Mouse (Mus musculus): ENCODE results near the gene Olfr517. TPM values are rescaled to one million over a fixed set of nuclear protein-coding genes. Genes with fewer than 3 reads are reported as not detected.

Olfr517 gene
- polyA plus RNA-seq (2015; fragmentation: Nextera tagmentation; extraction: Ambion mirVana): not detected in 2 replicates

DNA sequence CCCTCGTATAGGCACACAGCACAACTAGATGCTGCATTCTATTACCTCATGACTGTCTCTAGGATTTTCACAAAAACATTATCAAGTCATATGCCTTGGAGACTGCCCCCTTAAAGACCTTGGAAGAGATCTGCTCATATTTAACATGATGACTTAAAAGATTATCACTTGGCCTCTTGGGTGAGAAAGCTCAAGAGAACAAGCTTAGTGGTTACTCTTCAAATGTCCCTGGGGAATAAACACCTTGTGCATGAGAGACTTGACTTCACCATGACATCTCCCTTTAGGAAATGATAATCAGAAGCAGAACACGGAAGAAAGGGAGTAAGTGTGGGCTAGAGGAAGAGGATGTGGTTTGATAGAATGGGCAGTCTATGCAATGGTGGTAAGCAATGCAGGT, at the start of gene Olfr517:
Gene Olfr517, minus strand, starts transcription at position 101 of the 400 bp plus-strand sequence.
- no peak for DNase-seq (ENCODE audit: low spot score)

DNA sequence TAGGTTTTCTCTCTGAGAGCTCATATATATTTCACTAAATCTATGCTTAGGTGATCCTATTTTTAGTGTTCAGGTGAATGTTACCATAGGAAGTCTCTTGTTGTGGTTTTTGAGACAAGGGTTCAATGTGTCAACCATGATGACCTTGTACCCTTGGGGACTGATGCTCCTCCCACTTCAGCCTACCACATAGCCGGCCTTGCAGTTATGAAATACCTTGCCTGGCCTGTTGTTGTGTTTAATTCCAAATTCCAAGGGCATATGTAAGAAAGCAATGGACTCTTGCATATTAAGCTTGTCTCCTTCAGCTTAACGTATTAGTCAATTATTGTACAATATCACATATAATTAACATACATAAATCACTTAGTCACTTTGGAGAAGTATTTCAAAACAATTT, 31.8 kb upstream of the Olfr517 start:
- no peak for DNase-seq (ENCODE audit: low spot score)

DNA sequence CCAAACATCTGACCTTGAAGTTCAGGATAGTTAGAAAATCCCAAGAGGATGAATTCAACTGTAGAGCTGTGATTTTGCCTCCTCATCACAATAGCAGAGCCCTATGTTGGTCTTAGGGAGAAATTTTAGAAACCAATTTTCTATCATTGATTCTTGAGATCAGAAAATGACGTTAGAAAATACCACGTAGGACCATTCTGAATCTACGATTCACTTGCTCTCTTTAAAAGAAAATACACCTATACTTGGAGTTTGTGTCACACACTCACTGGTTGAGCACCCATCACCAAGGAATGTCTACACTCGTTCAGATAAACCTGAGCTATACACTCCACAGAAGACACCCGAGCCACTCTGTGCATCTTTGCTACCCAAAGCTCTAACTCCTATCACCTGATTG, 22.1 kb upstream of the Olfr517 start, which contains the start of gene Olfr519:
Gene Olfr519, minus strand, starts transcription at position 101 of the 400 bp plus-strand sequence.
- no peak for DNase-seq (ENCODE audit: low spot score)

GRCm38 (mm10) chr7:108884906-108885305, 12.7 kb upstream of the Olfr517 start, which contains the start of gene Olfr518:
TSS of gene Olfr518 (minus strand) at chr7:108885006.
- DNase-seq (ENCODE audit: low spot score): no peak

- no peak for DNase-seq (ENCODE audit: low spot score)
Measured at GRCm38 (mm10) chr7:108850429-108850828, 21.8 kb downstream of the Olfr517 start, which contains the start of gene Olfr516. TSS of gene Olfr516 (minus strand) at chr7:108850529.

DNA sequence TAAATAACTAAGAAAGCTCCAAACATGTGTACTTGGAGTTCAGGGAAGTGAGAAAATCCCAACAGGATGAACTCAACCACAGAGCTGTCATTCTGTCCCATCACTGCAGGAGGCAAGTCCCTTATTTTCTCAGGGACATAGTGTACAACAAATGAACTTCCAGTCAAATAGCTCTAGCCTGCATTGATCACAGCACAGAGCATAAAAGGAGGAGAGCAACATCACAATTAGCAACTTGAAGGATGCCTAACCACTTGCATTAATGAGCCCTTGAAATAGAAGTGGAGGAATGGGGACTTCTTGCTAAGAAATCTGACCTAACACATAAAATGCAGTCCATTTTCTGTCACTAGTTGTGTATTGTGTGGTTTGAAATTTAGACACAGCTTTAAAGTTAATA, 46.3 kb downstream of the Olfr517 start, which contains the start of gene Olfr514:
Gene Olfr514, minus strand, starts transcription at position 101 of the 400 bp plus-strand sequence.
- no peak for DNase-seq (ENCODE audit: low spot score)

Other genes starting within 250 kb of the Olfr517 start
- gene Olfr508, start 242.4 kb downstream of the Olfr517 start, polyA plus RNA-seq (2015; fragmentation: Nextera tagmentation; extraction: Ambion mirVana): not detected in 2 replicates
- not detected in 2 replicates for gene Olfr509, start 220.5 kb downstream of the Olfr517 start, polyA plus RNA-seq (2015; fragmentation: Nextera tagmentation; extraction: Ambion mirVana)
- gene Olfr510, start 206.0 kb downstream of the Olfr517 start, polyA plus RNA-seq (2015; fragmentation: Nextera tagmentation; extraction: Ambion mirVana): not detected in 2 replicates
- not detected in 2 replicates for gene Olfr512, start 159.1 kb downstream of the Olfr517 start, polyA plus RNA-seq (2015; fragmentation: Nextera tagmentation; extraction: Ambion mirVana)
- not detected in 2 replicates for gene Olfr513, start 121.4 kb downstream of the Olfr517 start, polyA plus RNA-seq (2015; fragmentation: Nextera tagmentation; extraction: Ambion mirVana)
- gene Olfr514, start 46.4 kb downstream of the Olfr517 start, polyA plus RNA-seq (2015; fragmentation: Nextera tagmentation; extraction: Ambion mirVana): not detected in 2 replicates
- not detected in 2 replicates for gene Olfr516, start 21.9 kb downstream of the Olfr517 start, polyA plus RNA-seq (2015; fragmentation: Nextera tagmentation; extraction: Ambion mirVana)
- gene Olfr518, start 12.6 kb upstream of the Olfr517 start, polyA plus RNA-seq (2015; fragmentation: Nextera tagmentation; extraction: Ambion mirVana): not detected in 2 replicates
- not detected in 2 replicates for gene Olfr519, start 22.0 kb upstream of the Olfr517 start, polyA plus RNA-seq (2015; fragmentation: Nextera tagmentation; extraction: Ambion mirVana)
- gene Nlrp10, start 57.8 kb upstream of the Olfr517 start, polyA plus RNA-seq (2015; fragmentation: Nextera tagmentation; extraction: Ambion mirVana): 0.04 and 0.13 TPM in 2 replicates
- gene Eif3f, start 62.0 kb upstream of the Olfr517 start, polyA plus RNA-seq (2015; fragmentation: Nextera tagmentation; extraction: Ambion mirVana): 97.7 and 111 TPM in 2 replicates
- gene Tub, start 78.0 kb upstream of the Olfr517 start, polyA plus RNA-seq (2015; fragmentation: Nextera tagmentation; extraction: Ambion mirVana): 0.05 and 0.06 TPM in 2 replicates
- gene Ric3, start 211.0 kb upstream of the Olfr517 start, polyA plus RNA-seq (2015; fragmentation: Nextera tagmentation; extraction: Ambion mirVana): 0.40 and 0.48 TPM in 2 replicates